28 mouse cellular contexts compared by ENCODE assay signal in the genomic region with DNA sequence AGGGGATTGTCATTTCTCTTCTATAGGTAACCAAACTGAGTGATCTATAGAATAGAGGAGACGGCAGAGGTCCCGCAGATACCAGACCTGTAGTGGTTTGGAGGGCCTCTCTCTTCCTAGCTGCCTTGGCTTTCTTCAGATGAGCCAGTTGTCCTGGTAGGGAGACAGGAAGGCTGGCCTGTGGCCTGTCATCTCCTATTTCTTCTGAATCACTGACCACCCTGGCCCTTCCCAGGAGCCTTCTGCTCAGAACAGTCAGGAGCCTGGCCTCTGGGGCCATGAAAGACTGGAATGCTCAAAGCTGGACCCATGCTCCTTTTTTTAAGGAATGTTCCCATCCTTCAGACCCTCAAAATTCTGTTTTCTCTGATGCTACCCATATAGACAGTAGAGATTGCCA. TPM values are rescaled to one million over a fixed set of nuclear protein-coding genes. Genes with fewer than 3 reads are reported as not detected.
DNase-seq lines count a peak whose midpoint lies in the region; ATAC-seq lines count a peak whose summit lies in the region.
"Had no signal": no experiment of that assay in that cellular context is flagged by ENCODE, and none has a peak within 500 bp of the region (broad histone marks: within the 10 kb centered on the region; RNA-seq: fewer than 3 reads in every experiment).

No protein-coding gene starts in this region.

- no peaks in the 10 kb centered on the region for H3K9me3 ChIP-seq in liver, embryonic 12.5 days (replicated peaks)
- H3K9me3 ChIP-seq: embryonic facial prominence, embryonic 10.5 days; embryonic facial prominence, embryonic 15.5 days; forebrain, embryonic 12.5 days; kidney, embryonic 15.5 days; limb, embryonic 10.5 days; limb, embryonic 15.5 days; liver, embryonic 15.5 days; lung, embryonic 15.5 days; neural tube, embryonic 12.5 days had no signal

- H3K36me3 ChIP-seq in liver, embryonic 12.5 days, result no peaks in the 10 kb centered on the region
- H3K36me3 ChIP-seq: embryonic facial prominence, embryonic 10.5 days; embryonic facial prominence, embryonic 15.5 days; forebrain, embryonic 12.5 days; kidney, embryonic 15.5 days; limb, embryonic 10.5 days; limb, embryonic 15.5 days; liver, embryonic 15.5 days; lung, embryonic 15.5 days; neural tube, embryonic 12.5 days had no signal

- no peak overlapping the region for H3K4me3 ChIP-seq in liver, embryonic 12.5 days
- H3K4me3 ChIP-seq: embryonic facial prominence, embryonic 10.5 days; forebrain, embryonic 12.5 days; kidney, embryonic 15.5 days; limb, embryonic 10.5 days; liver, embryonic 15.5 days; lung, embryonic 15.5 days; neural tube, embryonic 12.5 days had no signal

- H3K27me3 ChIP-seq in liver, embryonic 12.5 days (replicated peaks), result peaks cover 38% of the 10 kb centered on the region

- no peak overlapping the region for H3K4me2 ChIP-seq in liver, embryonic 12.5 days
- H3K4me2 ChIP-seq: forebrain, embryonic 12.5 days; limb, embryonic 15.5 days; liver, embryonic 15.5 days; midbrain, embryonic 11.5 days; neural tube, embryonic 12.5 days had no signal

- no peaks in the 10 kb centered on the region for H3K4me1 ChIP-seq in liver, embryonic 12.5 days
- H3K4me1 ChIP-seq: forebrain, embryonic 12.5 days; liver, embryonic 15.5 days; neural tube, embryonic 12.5 days had no signal

- H3K9ac ChIP-seq in liver, embryonic 12.5 days, result no peak overlapping the region
- H3K9ac ChIP-seq: embryonic facial prominence, embryonic 15.5 days; forebrain, embryonic 12.5 days; forebrain, postnatal 0 days; kidney, embryonic 15.5 days; limb, embryonic 15.5 days; liver, embryonic 15.5 days; lung, embryonic 15.5 days; neural tube, embryonic 12.5 days had no signal

- 71% methylated on average over 2 of the region's 2 CpGs for WGBS in liver, embryonic 12.5 days (ENCODE audit: insufficient replicate concordance)

- no peak overlapping the region for H3K27ac ChIP-seq in liver, embryonic 12.5 days
- H3K27ac ChIP-seq: embryonic facial prominence, embryonic 10.5 days; embryonic facial prominence, embryonic 15.5 days; forebrain, embryonic 12.5 days; kidney, embryonic 15.5 days; limb, embryonic 10.5 days; limb, embryonic 15.5 days; liver, embryonic 15.5 days; lung, embryonic 15.5 days; neural tube, embryonic 12.5 days had no signal

- no peak for ATAC-seq in liver, embryonic 12.5 days
- ATAC-seq: activated CD4-positive, CD25-positive, alpha-beta regulatory T cell, adult 4 months; forebrain, postnatal 0 days; midbrain, embryonic 16.5 days had no signal

- DNase-seq in retina, embryonic 14.5 days (ENCODE audit: low spot score), result peak; percentile 56
- DNase-seq in retina, postnatal 1 day, result no peak
- peak; percentile 73 to 83 for DNase-seq in cerebellum, adult 18-20 months
- peak; percentile 72 to 82 for DNase-seq in cerebellum, postnatal 10 days
- DNase-seq in right cerebral cortex, postnatal 25 days, result no peak
- no peak for DNase-seq in adrenal gland, postnatal 14 days
- DNase-seq: adrenal gland, postnatal 10 days; B cell, adult 2 months; forebrain, postnatal 0 days; gastrocnemius, postnatal 10 days; kidney, adult 18-20 months; kidney, postnatal 25 days; right cerebral cortex, postnatal 14 days; thymus, adult 18-20 months; thymus, postnatal 25 days had no signal

RNA-seq across cellular contexts. Expression of a gene that starts 33.8 kb away (rescaled TPM):
- polyA plus RNA-seq in liver, embryonic 12.5 days (2016; fragmentation: Nextera tagmentation; extraction: Ambion mirVana), result 0.73 and 0.75 TPM in 2 replicates
- total RNA-seq in adrenal gland, postnatal 14 days (2021), result 26.5 and 27.9 TPM in 2 replicates
- polyA plus RNA-seq: activated CD4-positive, CD25-positive, alpha-beta regulatory T cell, adult 4 months had no signal

RNA-seq across cellular contexts. Expression of a gene that starts 54.9 kb away (rescaled TPM):
- 36.0 and 36.5 TPM in 2 replicates for polyA plus RNA-seq in liver, embryonic 12.5 days (2016; fragmentation: Nextera tagmentation; extraction: Ambion mirVana)
- 61.0 and 64.9 TPM in 2 replicates for total RNA-seq in adrenal gland, postnatal 14 days (2021)

Comparison
In these comparisons a context has a peak if more than half of its experiments do, and no peak if none do; other contexts are left out.
1. DNase-seq: peak in retina, embryonic 14.5 days (single experiment), cerebellum, adult 18-20 months (2 of 2) and cerebellum, postnatal 10 days (2 of 2); none in retina, postnatal 1 day (single experiment), right cerebral cortex, postnatal 25 days (single experiment) and adrenal gland, postnatal 14 days (single experiment).